Mouse (Mus musculus) cerebellum, adult 11 months (tissue): ENCODE measurements around the gene Lrrc56.

Source experiments
- DNase-seq: peaks from one replicate; pipeline ENCODE4 v3.0.0; 2022

Gene Lrrc56

DNA sequence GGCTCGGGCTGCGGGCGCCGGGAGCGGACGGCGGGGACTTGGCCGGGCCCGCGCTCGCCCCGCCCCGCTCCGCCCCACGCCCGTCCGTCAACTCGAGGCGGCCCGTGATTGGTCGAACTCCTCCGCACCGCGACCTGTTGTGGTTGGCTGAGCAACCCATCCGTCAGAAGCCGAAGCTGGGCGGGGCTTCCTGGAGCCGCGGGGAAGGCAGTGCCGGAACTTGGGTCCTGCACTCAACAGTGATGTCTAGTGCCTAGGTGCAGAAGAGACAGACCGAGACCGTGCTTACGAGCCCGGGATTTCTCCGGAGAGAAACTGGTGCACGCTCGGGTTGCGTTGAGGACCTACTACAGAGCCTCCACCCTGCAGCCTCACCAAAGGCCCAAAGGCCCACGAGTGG lies at the start of gene Lrrc56, which contains the start of gene Hras:
Gene Lrrc56, plus strand, starts transcription at position 210 of the 400 bp plus-strand sequence.
Gene Hras, minus strand, starts transcription at position 58 of the 400 bp plus-strand sequence.
- DNase-seq: peak; percentile 97

DNA sequence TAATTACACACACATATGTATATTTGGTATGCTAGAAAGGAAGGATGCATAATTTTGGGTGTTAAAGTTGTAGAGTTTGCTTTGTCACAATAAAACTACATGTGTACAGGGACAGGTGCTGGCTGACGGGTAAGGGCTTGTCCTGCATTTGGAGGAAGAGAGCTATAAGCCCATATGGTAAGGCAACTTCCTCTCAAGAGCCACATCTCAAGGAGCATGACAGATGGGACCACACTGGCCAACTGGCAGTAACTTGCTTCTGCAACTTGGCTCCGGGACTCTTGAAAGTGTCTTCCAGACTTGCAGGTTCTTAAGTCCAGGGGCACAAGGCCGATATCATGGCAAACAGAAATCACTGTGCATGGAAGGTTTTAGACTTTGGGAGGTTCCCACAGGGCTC lies 49.3 kb upstream of the Lrrc56 start:
- no peak for DNase-seq

DNA sequence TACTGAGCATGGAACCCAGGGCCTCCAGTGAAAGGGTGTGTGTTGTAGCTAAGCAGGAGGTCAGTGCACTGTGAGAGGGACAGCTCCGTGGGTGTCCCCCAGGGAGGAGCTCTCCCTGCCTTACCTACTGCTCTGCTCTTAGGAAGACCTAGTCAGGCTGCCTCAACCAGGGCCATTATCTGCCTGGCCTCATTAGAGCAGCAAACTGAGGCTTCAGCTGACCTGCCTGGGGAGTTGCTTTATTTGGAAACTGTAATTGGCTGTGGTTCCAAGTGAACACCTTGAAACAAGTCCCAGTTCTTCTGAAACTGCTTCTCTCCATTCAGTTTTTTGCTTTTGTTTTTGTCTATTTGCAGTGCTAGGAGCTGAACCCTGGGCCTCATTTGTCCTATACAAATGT lies 48.6 kb upstream of the Lrrc56 start:
- peak; percentile 41 for DNase-seq

DNA sequence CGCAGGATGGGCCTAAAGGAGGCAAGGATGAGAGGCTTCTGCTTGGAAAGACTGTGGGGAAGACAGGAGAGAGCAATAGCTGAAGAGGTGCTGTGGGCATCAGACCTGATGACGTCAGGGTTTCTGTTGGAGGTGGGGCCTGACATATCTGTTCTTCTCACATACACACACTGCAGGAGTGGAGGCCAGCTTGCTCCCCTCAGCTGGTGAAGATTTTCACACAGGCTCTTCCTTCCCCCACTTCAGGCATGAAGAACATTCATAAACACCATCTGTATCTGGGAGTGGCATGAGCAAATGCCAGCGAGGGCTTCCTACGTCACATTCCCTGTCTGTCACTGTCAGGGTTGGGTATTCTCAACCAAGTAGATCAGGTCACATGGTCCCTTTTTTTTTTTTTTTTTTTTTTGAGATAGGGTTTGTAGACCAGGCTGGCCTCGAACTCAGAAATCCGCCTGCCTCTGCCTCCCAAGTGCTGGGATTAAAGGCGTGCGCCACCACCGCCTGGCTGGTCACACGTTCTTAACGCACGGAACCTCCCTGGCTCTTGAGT lies 47.8 kb upstream of the Lrrc56 start:
- no peak for DNase-seq

DNA sequence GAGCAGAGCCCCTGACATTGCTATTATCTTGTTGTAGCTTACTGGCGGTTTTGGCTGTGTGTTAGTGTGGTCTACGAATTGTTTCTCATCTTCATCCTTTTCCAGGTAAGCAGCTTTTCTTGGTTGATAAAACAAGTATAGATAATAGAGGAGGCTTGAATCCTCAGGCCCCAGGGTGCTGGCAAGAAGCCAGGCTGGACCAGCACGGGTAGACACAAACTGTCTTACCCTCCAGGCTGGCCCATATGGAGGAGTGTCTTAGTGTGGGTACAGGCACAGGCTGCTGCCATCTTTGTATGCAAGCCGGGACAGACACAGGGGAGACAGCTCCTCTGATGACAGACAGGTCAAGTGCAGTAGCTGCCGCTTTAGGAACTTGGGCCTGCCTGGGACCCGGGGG lies 46.9 kb upstream of the Lrrc56 start:
- peak; percentile 29 for DNase-seq

DNA sequence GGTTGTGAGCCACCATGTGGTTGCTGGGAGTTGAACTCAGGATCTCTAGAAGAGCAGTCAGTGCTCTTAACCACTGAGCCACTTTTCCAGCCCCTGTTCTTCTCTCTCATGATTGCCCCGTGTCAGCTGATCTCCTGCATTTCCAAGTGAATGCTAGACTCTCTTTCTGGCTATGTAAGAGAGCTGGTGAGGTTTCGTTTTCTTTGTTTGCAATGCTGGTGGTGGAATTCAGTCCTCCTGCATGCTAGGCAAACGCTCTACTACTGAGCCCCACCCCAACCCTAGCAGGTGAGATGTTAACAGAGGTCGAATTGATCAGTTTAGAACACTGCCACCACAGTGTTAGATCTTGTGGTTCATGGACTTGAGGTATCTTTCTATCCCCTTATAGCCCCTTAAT lies 45.3 kb upstream of the Lrrc56 start:
- DNase-seq: no peak

DNA sequence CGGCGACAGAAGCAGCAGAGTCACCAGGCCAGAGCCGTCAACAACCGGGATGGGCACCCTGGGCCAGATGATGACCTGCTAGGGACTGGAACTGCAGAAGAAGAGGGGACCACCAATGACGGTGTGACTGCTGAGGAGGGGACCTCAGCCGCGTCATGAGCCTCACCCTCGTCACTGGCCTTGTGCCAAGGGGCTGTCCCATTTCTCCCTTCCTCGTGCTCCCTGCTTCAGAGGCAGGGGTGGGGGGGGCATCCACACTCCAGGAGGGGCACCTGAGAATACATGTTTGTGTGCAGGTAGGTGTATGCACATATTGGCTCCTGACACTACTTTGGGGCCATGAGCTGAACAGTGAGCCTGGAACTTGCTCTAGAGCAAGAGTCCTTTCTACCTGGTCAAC lies 38.6 kb upstream of the Lrrc56 start:
- DNase-seq: no peak

DNA sequence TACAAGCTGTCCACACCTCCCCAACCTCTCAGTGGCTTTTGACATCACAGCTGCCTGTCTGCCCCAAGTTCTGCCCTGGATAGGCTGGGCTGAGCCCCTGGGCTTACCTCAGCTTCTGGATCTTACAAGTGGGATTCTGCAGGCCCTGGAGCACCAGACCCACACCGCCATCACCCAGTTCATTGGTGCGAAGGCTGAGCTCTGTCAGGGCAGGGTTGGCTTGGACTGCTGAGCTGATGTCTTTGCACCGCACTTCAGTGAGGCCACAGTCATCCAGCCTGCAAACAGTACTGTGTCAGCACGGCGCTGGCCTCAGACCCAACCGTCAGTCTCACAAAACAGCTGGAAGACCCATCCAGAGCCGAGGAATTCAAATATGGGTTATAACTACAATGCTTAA lies 29.6 kb upstream of the Lrrc56 start:
- DNase-seq: no peak

DNA sequence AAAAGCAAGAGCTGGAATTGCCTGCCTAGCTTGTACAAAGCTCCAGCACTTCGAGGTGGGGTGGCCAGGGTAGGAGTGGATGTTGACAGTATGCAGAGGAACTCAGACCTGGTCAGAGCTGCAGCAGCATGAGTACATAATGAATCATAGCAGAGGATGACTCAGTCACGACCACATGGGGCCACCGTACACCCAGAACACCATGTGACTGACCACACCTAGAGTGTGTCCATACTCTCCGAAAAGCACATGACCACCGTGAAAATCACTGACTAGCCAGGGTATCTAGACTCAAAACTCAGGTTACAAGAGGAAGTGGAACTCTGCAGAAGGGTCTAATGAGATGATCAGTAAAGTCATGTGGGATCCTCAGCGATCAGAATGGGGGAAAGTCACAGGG lies 29.1 kb upstream of the Lrrc56 start:
- no peak for DNase-seq

DNA sequence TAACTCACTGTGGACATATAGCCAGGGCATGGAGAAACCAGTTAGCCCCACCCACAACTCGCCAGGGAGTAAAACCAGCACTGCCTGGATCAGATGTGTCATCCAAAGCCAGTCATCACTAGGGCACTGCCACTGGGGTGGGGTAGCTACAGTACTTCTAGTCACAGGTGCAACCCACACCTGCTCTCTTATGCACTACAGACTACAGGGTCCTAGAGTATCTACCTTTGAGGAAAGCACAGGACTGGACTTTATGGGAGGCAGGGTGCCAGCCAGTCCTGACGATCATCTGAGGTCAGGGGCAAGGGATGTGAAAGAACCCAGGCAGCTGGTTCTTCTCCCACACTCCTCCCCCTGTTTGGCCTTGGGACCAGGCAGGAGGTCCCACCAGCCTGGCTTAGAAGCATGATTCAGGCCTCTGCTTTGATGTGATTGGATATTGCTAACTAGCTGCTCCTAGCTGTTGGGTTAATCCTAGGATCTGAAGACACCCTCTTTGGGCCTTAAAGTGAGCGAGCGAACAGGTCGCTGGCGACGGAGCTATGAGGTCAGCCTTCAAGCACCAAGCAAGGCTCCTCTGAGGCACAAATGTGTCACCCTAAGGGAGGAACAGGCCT lies 25.9 kb upstream of the Lrrc56 start:
- DNase-seq: no peak

DNA sequence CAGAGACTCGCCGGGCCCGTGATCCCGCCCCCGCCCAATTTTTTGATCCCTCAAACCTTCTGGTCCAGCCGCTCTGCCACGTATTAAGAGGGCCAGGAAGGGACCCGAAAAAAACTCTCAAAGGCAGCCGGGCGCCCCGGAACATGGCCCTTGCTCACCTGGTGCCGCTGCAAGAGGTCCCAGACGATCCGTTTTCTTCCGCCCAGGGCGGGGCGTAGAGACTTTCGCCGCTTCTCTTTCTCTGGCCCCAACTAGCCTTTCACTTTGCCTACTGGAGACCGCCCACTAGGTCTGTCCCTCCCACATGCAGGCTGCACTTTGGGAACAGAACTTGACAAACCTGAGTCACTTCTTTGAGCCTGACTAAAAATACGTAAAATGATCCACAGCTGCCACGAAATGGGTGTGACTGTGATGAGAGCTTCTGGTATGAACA lies 25.4 kb upstream of the Lrrc56 start:
- no peak for DNase-seq

DNA sequence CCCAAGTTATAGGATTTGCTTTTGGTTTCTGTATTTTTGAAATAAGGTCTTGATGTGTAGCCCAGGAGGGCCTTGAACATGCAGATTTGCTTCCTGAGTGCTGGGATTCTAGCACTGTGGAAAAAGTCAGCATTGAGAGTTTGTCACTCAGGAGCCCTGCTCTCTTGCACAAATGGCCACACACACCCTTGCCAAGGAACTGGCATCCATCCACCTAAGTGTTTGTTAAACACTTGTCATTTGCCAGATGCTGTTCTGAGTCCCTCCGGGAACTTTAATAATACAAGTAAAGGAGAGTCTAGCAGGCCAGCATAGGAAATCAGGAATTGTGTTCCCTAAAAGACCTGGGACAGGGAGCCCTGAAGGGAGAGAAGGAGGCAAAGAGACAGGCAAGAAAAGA lies 24.7 kb upstream of the Lrrc56 start:
- DNase-seq: no peak

DNA sequence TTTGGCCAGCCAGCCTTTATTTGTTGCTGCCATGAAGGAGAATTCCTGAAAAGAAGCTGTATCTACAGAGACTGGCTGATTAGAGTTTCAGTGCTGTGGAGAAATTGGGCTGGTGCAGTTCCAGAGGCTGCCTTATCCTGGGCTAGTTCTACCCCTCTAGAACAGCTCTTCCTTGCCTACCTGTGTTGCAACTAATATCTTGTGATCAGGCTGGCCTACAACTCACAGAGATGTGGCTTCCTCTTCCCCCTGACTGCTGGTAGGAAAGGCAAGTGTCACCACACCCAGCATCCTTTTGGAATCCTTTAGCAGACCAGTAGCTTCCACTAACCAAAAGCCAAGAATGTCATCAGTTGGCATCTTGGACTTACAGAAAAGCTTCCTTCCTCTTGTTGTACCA lies 24.1 kb upstream of the Lrrc56 start:
- no peak for DNase-seq

DNA sequence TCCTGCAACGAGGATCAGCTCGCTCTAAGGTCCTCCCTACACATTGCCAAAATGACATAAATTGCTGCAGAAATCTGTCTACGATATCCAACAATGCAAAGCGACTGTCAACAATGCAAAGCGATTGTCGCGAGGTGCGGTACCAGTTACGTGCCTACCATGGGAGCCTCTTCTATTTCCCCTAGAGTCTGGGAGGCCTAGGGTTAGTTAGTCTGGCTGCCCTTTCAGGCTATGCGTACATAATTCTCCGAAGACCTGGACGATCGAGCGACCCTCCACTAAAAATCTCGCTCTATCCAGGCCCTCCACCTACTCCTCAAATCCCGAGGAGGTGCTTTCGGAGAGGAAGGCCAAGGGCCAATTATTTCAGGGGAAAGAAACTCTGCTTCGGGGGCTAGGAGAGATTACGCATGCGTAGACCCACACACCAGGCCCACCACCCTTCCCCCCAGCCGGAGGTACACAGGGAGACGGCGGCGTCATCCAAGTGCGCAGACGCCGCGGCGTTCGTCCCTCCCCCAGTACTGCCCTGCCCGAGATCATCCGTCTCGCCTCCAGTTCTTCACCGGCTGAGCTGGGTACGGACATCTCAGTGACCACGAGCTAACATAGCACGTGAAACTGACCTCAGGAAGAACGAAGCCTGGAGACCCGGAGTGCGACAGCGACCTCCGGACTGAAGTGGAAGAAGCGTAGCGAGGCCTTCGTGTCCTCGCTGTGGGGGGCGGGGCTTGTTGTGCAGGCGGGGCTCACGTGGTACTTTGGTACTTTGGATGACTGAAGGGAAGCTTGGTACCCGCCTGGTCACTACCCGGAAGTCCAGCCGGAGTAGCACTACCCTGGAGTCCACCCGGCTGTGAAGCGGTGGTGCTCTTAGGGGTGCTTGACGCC lies 21.6 kb upstream of the Lrrc56 start, which contains the start of gene Rnh1:
Gene Rnh1, minus strand, starts transcription at position 742 of the 891 bp plus-strand sequence.
- DNase-seq: peak; percentile 88

DNA sequence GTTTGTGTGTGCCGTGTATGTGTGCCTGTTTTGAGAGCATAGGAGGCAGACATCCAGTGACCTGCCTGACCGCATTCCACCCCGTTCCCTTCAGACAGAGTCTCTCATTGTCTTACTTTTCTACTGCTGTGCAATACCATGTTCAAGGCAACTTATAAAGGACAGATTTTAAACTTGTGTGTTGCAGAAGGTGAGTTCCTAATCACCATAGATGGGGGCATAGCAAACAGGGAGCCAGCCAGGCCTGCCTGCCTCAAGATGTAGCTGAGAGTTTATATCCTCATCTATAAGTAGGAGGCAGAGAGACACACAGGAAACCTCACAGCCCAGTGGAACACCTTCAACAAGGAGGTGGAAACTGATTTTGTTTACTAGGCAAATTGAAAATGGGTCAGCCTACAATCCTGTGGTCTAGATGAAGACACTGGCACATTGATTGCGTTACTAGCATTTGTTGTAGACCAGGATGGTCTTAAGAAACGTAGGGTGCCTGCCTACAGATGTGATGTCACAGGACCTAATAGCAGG lies 20.6 kb upstream of the Lrrc56 start:
- no peak for DNase-seq

DNA sequence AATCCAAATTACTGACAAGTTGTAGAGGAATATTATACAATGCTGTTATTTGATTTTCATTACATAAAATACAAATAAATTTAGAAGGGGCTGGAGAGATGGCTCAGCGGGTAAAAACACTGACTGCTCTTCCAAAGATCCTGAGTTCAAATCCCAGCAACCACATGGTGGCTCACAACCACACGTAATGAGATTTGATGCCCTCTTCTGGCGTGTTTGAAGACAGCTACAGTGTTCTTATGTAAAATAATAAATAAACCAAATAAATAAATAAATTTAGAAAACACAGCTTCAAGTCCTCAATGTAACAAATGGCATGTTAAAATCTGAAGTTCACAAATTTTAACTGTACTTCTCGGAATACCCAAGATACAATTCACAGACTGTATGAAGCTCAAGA lies 18.9 kb upstream of the Lrrc56 start:
- DNase-seq: no peak

DNA sequence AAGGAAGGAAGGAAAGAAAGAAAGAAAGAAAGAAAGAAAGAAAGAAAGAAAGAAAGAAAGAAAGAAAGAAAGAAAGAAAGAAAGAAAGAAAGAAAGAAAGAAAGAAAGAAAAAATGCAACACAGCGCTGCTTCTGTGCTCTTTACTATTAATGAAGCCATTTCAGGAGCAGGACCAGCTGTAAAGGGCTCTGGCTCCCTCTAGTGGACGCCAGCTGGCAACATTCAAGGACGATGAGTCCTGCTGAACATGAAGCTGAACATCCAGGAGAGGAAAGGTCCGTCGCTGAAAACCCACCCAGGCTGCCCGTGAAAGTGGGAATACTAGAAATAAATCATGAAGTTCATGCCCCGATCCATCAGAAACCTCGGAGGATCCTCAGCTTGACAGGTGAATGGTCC lies 17.8 kb upstream of the Lrrc56 start:
- DNase-seq: peak; percentile 83

DNA sequence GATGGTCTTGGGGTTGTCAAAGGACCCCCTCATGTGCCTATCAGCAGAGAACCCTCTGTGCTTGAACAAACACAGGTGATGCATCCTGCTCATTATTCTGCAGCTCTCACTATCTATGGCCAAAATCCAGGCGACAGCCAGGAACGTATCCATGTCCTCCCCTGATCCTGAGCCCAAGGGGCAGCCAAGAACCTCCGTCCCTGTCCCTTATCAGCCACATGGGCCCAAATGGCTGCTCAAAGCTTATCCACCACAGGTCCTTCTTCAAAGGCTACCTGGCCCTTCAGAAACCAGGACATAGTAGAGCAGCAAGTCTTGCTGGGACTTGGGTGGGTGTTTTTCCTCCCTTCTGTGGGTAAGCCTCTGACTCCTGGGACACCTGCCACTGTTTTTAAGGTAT lies 5.8 kb upstream of the Lrrc56 start:
- DNase-seq: no peak

DNA sequence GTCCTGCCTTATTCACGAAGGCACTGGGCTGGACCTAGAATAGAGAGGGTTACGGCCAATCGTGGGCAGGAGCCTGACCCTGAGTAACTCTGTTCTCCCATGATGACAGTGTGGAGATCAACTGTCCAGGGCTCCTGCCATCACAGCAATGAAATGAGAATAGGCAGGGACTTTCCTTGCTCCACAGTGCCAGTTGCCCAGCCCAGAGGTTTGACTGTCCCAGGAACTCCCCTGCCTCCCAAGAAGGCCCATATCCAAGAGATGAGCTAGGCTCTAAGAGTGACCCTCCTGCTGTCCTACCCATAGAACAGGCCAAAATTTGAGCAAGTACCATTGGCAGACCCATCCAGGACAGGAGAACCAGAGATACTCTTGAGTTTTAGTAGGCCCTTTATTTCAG lies 5.2 kb upstream of the Lrrc56 start:
- DNase-seq: no peak

DNA sequence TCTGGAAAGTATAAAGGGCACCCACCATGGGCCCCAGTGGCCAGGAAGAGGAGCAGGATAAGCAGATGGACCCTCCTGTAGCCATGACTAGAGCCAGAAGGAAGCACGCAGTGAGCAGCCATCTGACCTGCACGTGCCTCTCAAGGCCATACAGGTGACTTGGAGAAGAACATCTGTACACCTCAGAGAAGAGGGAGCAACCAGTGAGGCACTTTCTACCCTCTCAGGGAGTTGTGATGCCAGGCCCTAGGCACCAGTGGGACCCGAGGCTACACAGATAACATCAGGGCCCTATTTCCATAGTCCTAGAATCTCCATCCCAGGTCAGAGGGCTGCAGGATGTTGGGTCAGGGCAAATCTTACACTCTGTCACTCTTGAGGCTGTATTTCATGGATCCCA lies 3.7 kb upstream of the Lrrc56 start:
- DNase-seq: no peak

DNA sequence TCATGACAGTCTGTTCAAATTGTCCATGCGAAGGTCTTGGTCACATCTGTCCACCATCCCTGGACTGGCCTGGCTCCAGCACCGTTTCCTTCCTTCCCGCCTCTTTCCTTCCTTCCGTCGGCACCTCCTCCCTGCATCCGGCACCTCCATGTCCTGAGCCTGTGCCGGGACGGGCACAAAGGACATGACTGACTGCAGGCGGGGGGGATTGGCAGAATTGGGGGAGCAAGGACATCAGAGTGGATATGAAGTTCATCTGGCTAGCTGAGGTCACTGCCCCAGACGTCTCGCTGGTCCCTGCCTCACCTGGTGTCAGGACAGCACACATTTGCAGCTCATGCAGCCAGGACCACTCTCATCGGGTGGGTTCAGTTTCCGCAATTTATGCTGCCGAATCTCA lies 2.9 kb upstream of the Lrrc56 start:
- no peak for DNase-seq

DNA sequence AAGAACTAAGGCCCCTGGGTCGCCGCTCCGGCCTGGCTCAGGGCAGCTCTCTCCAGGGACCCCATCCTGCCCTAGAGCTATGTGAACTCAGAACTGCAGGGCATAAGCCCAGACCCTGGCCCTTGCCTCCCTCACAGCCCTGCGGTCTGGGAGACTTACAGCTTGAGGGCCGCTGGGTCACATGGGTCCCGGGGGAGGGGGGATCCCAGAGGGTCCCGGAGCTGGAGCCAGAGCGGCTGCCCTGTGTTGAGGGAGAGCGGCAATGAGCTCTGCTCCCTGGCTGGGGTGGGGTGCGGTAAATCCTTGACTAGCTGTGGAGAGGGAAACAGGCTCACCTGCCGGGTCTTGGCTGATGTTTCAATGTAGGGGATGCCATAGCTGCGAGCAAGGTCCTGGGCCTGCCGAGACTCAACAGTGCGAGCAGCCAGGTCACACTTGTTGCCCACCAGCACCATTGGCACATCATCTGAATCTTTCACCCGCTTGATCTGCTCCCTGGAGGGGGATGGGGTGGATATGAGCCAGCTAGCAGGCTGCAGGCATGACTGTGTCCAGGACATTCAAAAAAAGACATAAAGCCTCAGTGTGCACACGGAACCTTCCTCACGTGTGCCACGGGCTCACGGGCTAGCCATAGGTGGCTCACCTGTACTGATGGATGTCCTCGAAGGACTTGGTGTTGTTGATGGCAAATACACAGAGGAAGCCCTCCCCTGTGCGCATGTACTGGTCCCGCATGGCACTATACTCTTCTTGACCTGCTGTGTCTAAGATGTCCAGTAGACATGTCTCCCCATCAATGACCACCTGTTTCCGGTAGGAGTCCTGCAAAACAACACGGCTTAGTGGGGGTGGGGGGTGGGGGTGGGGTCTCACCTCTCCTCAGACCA lies 1.9 kb upstream of the Lrrc56 start:
- no peak for DNase-seq
